Mouse (Mus musculus): Measurements from ENCODE around the gene Mpv17. TPM values are rescaled to one million over a fixed set of nuclear protein-coding genes. Genes with fewer than 3 reads are reported as not detected.
A peak's percentile ranks its signal among the peaks of the same experiment; 100 is the strongest.

Gene Mpv17
- total RNA-seq (2014; fragmentation: Nextera tagmentation) = 19.6 and 42.3 TPM in 2 replicates
- 20.9 and 32.9 TPM in 2 replicates for total RNA-seq (2017)

GRCm38 (mm10) chr5:31154152-31154553 lies at the start of gene Mpv17:
Mpv17 (minus strand) TSS chr5:31154251.
- ATAC-seq (replicated peaks; ENCODE audit: poor library complexity, severe bottlenecking) = peak; percentile 88

- no peak for ATAC-seq (replicated peaks; ENCODE audit: poor library complexity, severe bottlenecking)
These were observed 48.9 kb upstream of the Mpv17 start for GRCm38 (mm10) chr5:31202933-31203332.

- peak; percentile 95 for ATAC-seq (replicated peaks; ENCODE audit: poor library complexity, severe bottlenecking)
These were observed 47.9 kb upstream of the Mpv17 start, which contains the start of gene Zfp513 for GRCm38 (mm10) chr5:31201742-31202590. Zfp513 (minus strand) TSS chr5:31202303.

- no peak for ATAC-seq (replicated peaks; ENCODE audit: poor library complexity, severe bottlenecking)
These were observed 47.1 kb upstream of the Mpv17 start for GRCm38 (mm10) chr5:31201042-31201741.

GRCm38 (mm10) chr5:31200327-31200768 lies 46.3 kb upstream of the Mpv17 start:
- ATAC-seq (replicated peaks; ENCODE audit: poor library complexity, severe bottlenecking) = no peak

GRCm38 (mm10) chr5:31199893-31200292 lies 45.8 kb upstream of the Mpv17 start:
- no peak for ATAC-seq (replicated peaks; ENCODE audit: poor library complexity, severe bottlenecking)

GRCm38 (mm10) chr5:31199321-31199892 lies 45.4 kb upstream of the Mpv17 start:
- ATAC-seq (replicated peaks; ENCODE audit: poor library complexity, severe bottlenecking) = no peak

- ATAC-seq (replicated peaks; ENCODE audit: poor library complexity, severe bottlenecking) = no peak
These were observed 44.7 kb upstream of the Mpv17 start for GRCm38 (mm10) chr5:31198616-31199320.

GRCm38 (mm10) chr5:31198170-31198569 lies 44.1 kb upstream of the Mpv17 start:
- ATAC-seq (replicated peaks; ENCODE audit: poor library complexity, severe bottlenecking) = no peak

GRCm38 (mm10) chr5:31197072-31197471 lies 43.0 kb upstream of the Mpv17 start:
- ATAC-seq (replicated peaks; ENCODE audit: poor library complexity, severe bottlenecking) = no peak

GRCm38 (mm10) chr5:31196207-31196606 lies 42.2 kb upstream of the Mpv17 start:
- ATAC-seq (replicated peaks; ENCODE audit: poor library complexity, severe bottlenecking) = no peak

- ATAC-seq (replicated peaks; ENCODE audit: poor library complexity, severe bottlenecking) = no peak
These were observed 41.6 kb upstream of the Mpv17 start for GRCm38 (mm10) chr5:31195671-31196070.

- ATAC-seq (replicated peaks; ENCODE audit: poor library complexity, severe bottlenecking) = no peak
These were observed 40.7 kb upstream of the Mpv17 start for GRCm38 (mm10) chr5:31194486-31195485.

- ATAC-seq (replicated peaks; ENCODE audit: poor library complexity, severe bottlenecking) = peak; percentile 20
These were observed 39.7 kb upstream of the Mpv17 start for GRCm38 (mm10) chr5:31193631-31194281.

GRCm38 (mm10) chr5:31192939-31193630 lies 39.0 kb upstream of the Mpv17 start, which contains the start of the genes Snx17 and Eif2b4:
Snx17 (plus strand) TSS chr5:31193227.
Eif2b4 (minus strand) TSS chr5:31193430.
- ATAC-seq (replicated peaks; ENCODE audit: poor library complexity, severe bottlenecking) = peak; percentile 93

- ATAC-seq (replicated peaks; ENCODE audit: poor library complexity, severe bottlenecking) = peak; percentile 28
These were observed 38.2 kb upstream of the Mpv17 start for GRCm38 (mm10) chr5:31192045-31192938.

GRCm38 (mm10) chr5:31190201-31190600 lies 36.1 kb upstream of the Mpv17 start:
- ATAC-seq (replicated peaks; ENCODE audit: poor library complexity, severe bottlenecking) = no peak

Data from granulocyte monocyte progenitor cell, adult 5-6 weeks (primary cell).